ENCODE assay signal across 8 mouse cellular contexts in genomic region chr9:14614931-14615880, GRCm38 (mm10). TPM values are rescaled to one million over a fixed set of nuclear protein-coding genes. Genes with fewer than 3 reads are reported as not detected.
A peak's percentile ranks its signal among the peaks of the same experiment; 100 is the strongest.
DNase-seq lines count a peak whose midpoint lies in the region; ATAC-seq and TF ChIP-seq lines count a peak whose summit lies in the region.

No protein-coding gene starts in this region.

- peak overlapping the region; percentile 87 for H3K4me3 ChIP-seq in intestine, embryonic 16.5 days (ENCODE audit: low read length)
- peak overlapping the region; percentile 95 for H3K4me3 ChIP-seq in lung, adult 2 months (replicated peaks; ENCODE audit: extremely low read depth, low read depth, low read length)
- H3K4me3 ChIP-seq in small intestine, adult 2 months (ENCODE audit: low read depth, low read length): peak overlapping the region; percentile 71

- peak; percentile 85 for ATAC-seq in intestine, embryonic 16.5 days

- no peaks in the 10 kb centered on the region for H3K9me3 ChIP-seq in intestine, embryonic 16.5 days (ENCODE audit: control insufficient read depth, low read length)

- H3K4me1 ChIP-seq in intestine, embryonic 16.5 days (ENCODE audit: control insufficient read depth, insufficient read depth, low read length): peaks cover 23% of the 10 kb centered on the region
- H3K4me1 ChIP-seq in lung, adult 2 months (ENCODE audit: control insufficient read depth, insufficient read depth, low read length): peaks cover 24% of the 10 kb centered on the region
- no peaks in the 10 kb centered on the region for H3K4me1 ChIP-seq in small intestine, adult 2 months (ENCODE audit: control insufficient read depth, insufficient read depth, insufficient read length, low read length)

- no peaks in the 10 kb centered on the region for H3K27me3 ChIP-seq in intestine, embryonic 16.5 days (replicated peaks; ENCODE audit: control insufficient read depth, insufficient read depth, low read length)
- peaks cover 10% of the 10 kb centered on the region for H3K27me3 ChIP-seq in small intestine, adult 2 months (ENCODE audit: control insufficient read depth, insufficient read depth, low read length)

- peak overlapping the region; percentile 77 for H3K4me2 ChIP-seq in intestine, embryonic 16.5 days (ENCODE audit: low read depth, low read length)

- H3K36me3 ChIP-seq in intestine, embryonic 16.5 days (ENCODE audit: control insufficient read depth, insufficient read depth, low read length): no peaks in the 10 kb centered on the region
- no peaks in the 10 kb centered on the region for H3K36me3 ChIP-seq in small intestine, adult 2 months (ENCODE audit: control insufficient read depth, insufficient read depth, low read length)

- peak overlapping the region; percentile 92 for H3K9ac ChIP-seq in intestine, embryonic 16.5 days (ENCODE audit: low read depth, low read length)

- peak overlapping the region; percentile 87 for H3K27ac ChIP-seq in intestine, embryonic 16.5 days (ENCODE audit: low read length)
- peak overlapping the region; percentile 44; the same call in 1 of the 2 replicates for H3K27ac ChIP-seq in small intestine, adult 2 months (ENCODE audit: insufficient read depth, low read depth, low read length)

- DNase-seq in ovary, adult 18-20 months (ENCODE audit: low spot score): peak; percentile 44
- DNase-seq in ovary, postnatal 36 days (ENCODE audit: low spot score): no peak
- peak; percentile 66 for DNase-seq in brain, embryonic 14.5 days (ENCODE audit: low read depth)
- peak; percentile 67 for DNase-seq in gastrocnemius, postnatal 25 days
- DNase-seq in lung, adult 2 months: peak; percentile 57
- no peak for DNase-seq in frontal cortex, postnatal 14 days (ENCODE audit: low spot score in 2 of 2)

- TF ChIP-seq CTCF in brain, embryonic 14.5 days (IDR thresholded peaks at IDR 0.05; ENCODE audit: borderline replicate concordance, extremely low read depth, insufficient read depth, insufficient read length): no peak
- TF ChIP-seq CTCF in lung, adult 2 months (IDR thresholded peaks at IDR 0.05; ENCODE audit: insufficient read depth, low read length): no peak
- no peak for TF ChIP-seq CTCF in small intestine, adult 2 months (IDR thresholded peaks at IDR 0.05; ENCODE audit: extremely low read depth, insufficient read length, insufficient replicate concordance, low read depth, low read length)

- TF ChIP-seq POLR2A in brain, embryonic 14.5 days (IDR thresholded peaks at IDR 0.05; ENCODE audit: borderline replicate concordance, extremely low read depth, insufficient read depth, insufficient read length, poor library complexity, severe bottlenecking): no peak
- no peak; the same call in 1 of the 2 replicates for TF ChIP-seq POLR2A in lung, adult 2 months (IDR thresholded peaks at IDR 0.05; ENCODE audit: borderline replicate concordance, extremely low read depth, low read depth, low read length)
- TF ChIP-seq POLR2A in small intestine, adult 2 months (IDR thresholded peaks at IDR 0.05; ENCODE audit: low read depth, low read length): no peak

- 10% methylated on average over 33 of the region's 33 CpGs for WGBS in intestine, embryonic 16.5 days
- 11% methylated on average over 33 of the region's 33 CpGs for WGBS in lung, adult 2 months
- WGBS in small intestine, adult 2 months: 13% methylated on average over 32 of the region's 33 CpGs

RNA-seq across cellular contexts. Expression of gene Amotl1, which starts 29.6 kb away (rescaled TPM):
- 17.5 and 23.6 TPM in 2 replicates for polyA plus RNA-seq in brain, embryonic 14.5 days (2012; rRNA removed)
- total RNA-seq in gastrocnemius, postnatal 25 days (2021): 100 to 1,000 TPM; 221 to 341 TPM
- 8.1 and 8.4 TPM in 2 replicates for polyA plus RNA-seq in intestine, embryonic 16.5 days (2015; fragmentation: Nextera tagmentation; extraction: Ambion mirVana)
- polyA plus RNA-seq in lung, adult 2 months (2012; rRNA removed): 36.6 and 47.1 TPM in 2 replicates
- 6.7 and 9.4 TPM in 2 replicates for polyA plus RNA-seq in small intestine, adult 2 months (2012; rRNA removed)

Comparison
In these comparisons a context has a peak if more than half of its experiments do, and no peak if none do; other contexts are left out.
1. DNase-seq: peak in ovary, adult 18-20 months (single experiment), brain, embryonic 14.5 days (single experiment), gastrocnemius, postnatal 25 days (single experiment) and lung, adult 2 months (single experiment); none in ovary, postnatal 36 days (single experiment) and frontal cortex, postnatal 14 days (0 of 2).
2. Peak in every context shown above with its lines, with median percentiles within 50 percentile points of each other: H3K4me3 ChIP-seq.